Mouse (Mus musculus) ES-Bruce4 (cell line): Measurements from ENCODE around the gene Pde9a.

Experiments
- EP300 ChIP-seq: IDR thresholded peaks from 2 replicates; pipeline ENCODE4 v1.6.1; 2011; ENCODE audit warnings: low read depth, low read length; ENCODE audit not compliant: insufficient read depth
- POLR2A ChIP-seq: IDR thresholded peaks from one replicate; pipeline ENCODE4 v1.8.1; 2011; ENCODE audit warnings: low read length; ENCODE audit not compliant: insufficient read depth

GRCm38 (mm10) chr17:31492416-31492815 lies 106.4 kb downstream of the Pde9a start:
- TF ChIP-seq POLR2A = no peak
- 0 out of 2 replicates have a peak, but pooled peaks have one; percentile 45 for TF ChIP-seq EP300
